Mouse (Mus musculus): ENCODE measurements at regions not wholly inside any gene's neighbourhood (a gene's known extent, or its start where the extent isn't known, plus 50 kb on each side); places are given as distances from the start of the nearest gene placed in this dataset.

GRCm38 (mm10) chr9:61844645-61845044 is 69.7 kb downstream of the Rplp1 start:
- no peaks in the 10 kb centered on the region for H3K4me1 ChIP-seq (ENCODE audit: control insufficient read depth, insufficient read depth, low read length)
- WGBS = 83% methylated on average over 5 of the region's 5 CpGs
- H3K9ac ChIP-seq (ENCODE audit: low read depth, low read length) = no peak overlapping the region
- no peaks in the 10 kb centered on the region for H3K9me3 ChIP-seq (replicated peaks; ENCODE audit: control insufficient read depth, low read length, poor library complexity, severe bottlenecking)
- H3K27me3 ChIP-seq (ENCODE audit: control insufficient read depth, insufficient read depth, low read depth, low read length) = no peaks in the 10 kb centered on the region
- no peak overlapping the region for H3K4me2 ChIP-seq (ENCODE audit: low read length)
- no peak for ATAC-seq
- no peak overlapping the region for H3K4me3 ChIP-seq (ENCODE audit: low read depth, low read length)
- H3K27ac ChIP-seq (ENCODE audit: low read length) = no peak overlapping the region
- no peaks in the 10 kb centered on the region for H3K36me3 ChIP-seq (ENCODE audit: control insufficient read depth, insufficient read depth, low read length)

- H3K9ac ChIP-seq (ENCODE audit: low read depth, low read length) = no peak overlapping the region
- no peaks in the 10 kb centered on the region for H3K9me3 ChIP-seq (replicated peaks; ENCODE audit: control insufficient read depth, low read length, poor library complexity, severe bottlenecking)
- ATAC-seq = no peak
- no peaks in the 10 kb centered on the region for H3K27me3 ChIP-seq (ENCODE audit: control insufficient read depth, insufficient read depth, low read depth, low read length)
- H3K4me1 ChIP-seq (ENCODE audit: control insufficient read depth, insufficient read depth, low read length) = no peaks in the 10 kb centered on the region
- no peak overlapping the region for H3K27ac ChIP-seq (ENCODE audit: low read length)
- H3K4me3 ChIP-seq (ENCODE audit: low read depth, low read length) = no peak overlapping the region
- WGBS = 56% methylated on average over 8 of the region's 8 CpGs
- no peak overlapping the region for H3K4me2 ChIP-seq (ENCODE audit: low read length)
- no peaks in the 10 kb centered on the region for H3K36me3 ChIP-seq (ENCODE audit: control insufficient read depth, insufficient read depth, low read length)
Measured at GRCm38 (mm10) chr9:61844141-61844540, 70.2 kb downstream of the Rplp1 start.

GRCm38 (mm10) chr9:61843513-61843912 is 70.8 kb downstream of the Rplp1 start:
- WGBS = 86% methylated on average over 8 of the region's 8 CpGs
- Histone ChIP-seq H3K9ac (ENCODE audit: low read depth, low read length) (no peak overlapping the region), H3K27ac (ENCODE audit: low read length) (no peak overlapping the region), H3K36me3 (ENCODE audit: control insufficient read depth, insufficient read depth, low read length) (no peaks in the 10 kb centered on the region), H3K27me3 (ENCODE audit: control insufficient read depth, insufficient read depth, low read depth, low read length) (no peaks in the 10 kb centered on the region), H3K9me3 (replicated peaks; ENCODE audit: control insufficient read depth, low read length, poor library complexity, severe bottlenecking) (no peaks in the 10 kb centered on the region), H3K4me1 (ENCODE audit: control insufficient read depth, insufficient read depth, low read length) (no peaks in the 10 kb centered on the region), H3K4me2 (ENCODE audit: low read length) (no peak overlapping the region), H3K4me3 (ENCODE audit: low read depth, low read length) (no peak overlapping the region)
- no peak for ATAC-seq

GRCm38 (mm10) chr9:61842384-61842783 is 72.0 kb downstream of the Rplp1 start:
- no peaks in the 10 kb centered on the region for H3K27me3 ChIP-seq (ENCODE audit: control insufficient read depth, insufficient read depth, low read depth, low read length)
- H3K4me3 ChIP-seq (ENCODE audit: low read depth, low read length) = no peak overlapping the region
- no peak for ATAC-seq
- H3K9me3 ChIP-seq (replicated peaks; ENCODE audit: control insufficient read depth, low read length, poor library complexity, severe bottlenecking) = no peaks in the 10 kb centered on the region
- H3K27ac ChIP-seq (ENCODE audit: low read length) = no peak overlapping the region
- no peak overlapping the region for H3K4me2 ChIP-seq (ENCODE audit: low read length)
- H3K36me3 ChIP-seq (ENCODE audit: control insufficient read depth, insufficient read depth, low read length) = no peaks in the 10 kb centered on the region
- H3K4me1 ChIP-seq (ENCODE audit: control insufficient read depth, insufficient read depth, low read length) = no peaks in the 10 kb centered on the region
- no peak overlapping the region for H3K9ac ChIP-seq (ENCODE audit: low read depth, low read length)

GRCm38 (mm10) chr9:61841222-61841621 is 73.1 kb downstream of the Rplp1 start:
- ATAC-seq = no peak
- H3K27me3 ChIP-seq (ENCODE audit: control insufficient read depth, insufficient read depth, low read depth, low read length) = no peaks in the 10 kb centered on the region
- no peak overlapping the region for H3K4me3 ChIP-seq (ENCODE audit: low read depth, low read length)
- no peak overlapping the region for H3K27ac ChIP-seq (ENCODE audit: low read length)
- no peaks in the 10 kb centered on the region for H3K4me1 ChIP-seq (ENCODE audit: control insufficient read depth, insufficient read depth, low read length)
- no peaks in the 10 kb centered on the region for H3K36me3 ChIP-seq (ENCODE audit: control insufficient read depth, insufficient read depth, low read length)
- H3K9ac ChIP-seq (ENCODE audit: low read depth, low read length) = no peak overlapping the region
- H3K9me3 ChIP-seq (replicated peaks; ENCODE audit: control insufficient read depth, low read length, poor library complexity, severe bottlenecking) = no peaks in the 10 kb centered on the region
- H3K4me2 ChIP-seq (ENCODE audit: low read length) = no peak overlapping the region
- 86% methylated on average over 8 of the region's 8 CpGs for WGBS

- WGBS = 77% methylated on average over 7 of the region's 7 CpGs
- no peak for ATAC-seq
- Histone ChIP-seq H3K4me1 (ENCODE audit: control insufficient read depth, insufficient read depth, low read length) (no peaks in the 10 kb centered on the region), H3K9ac (ENCODE audit: low read depth, low read length) (no peak overlapping the region), H3K27ac (ENCODE audit: low read length) (no peak overlapping the region), H3K36me3 (ENCODE audit: control insufficient read depth, insufficient read depth, low read length) (no peaks in the 10 kb centered on the region), H3K4me2 (ENCODE audit: low read length) (no peak overlapping the region), H3K27me3 (ENCODE audit: control insufficient read depth, insufficient read depth, low read depth, low read length) (no peaks in the 10 kb centered on the region), H3K9me3 (replicated peaks; ENCODE audit: control insufficient read depth, low read length, poor library complexity, severe bottlenecking) (no peaks in the 10 kb centered on the region), H3K4me3 (ENCODE audit: low read depth, low read length) (no peak overlapping the region)
Measured at GRCm38 (mm10) chr9:61840353-61840752, 74.0 kb downstream of the Rplp1 start.

- Histone ChIP-seq H3K9me3 (replicated peaks; ENCODE audit: control insufficient read depth, low read length, poor library complexity, severe bottlenecking) (no peaks in the 10 kb centered on the region), H3K4me1 (ENCODE audit: control insufficient read depth, insufficient read depth, low read length) (0 out of 2 replicates have a peak, but pooled peaks cover 2% of the 10 kb centered on the region), H3K9ac (ENCODE audit: low read depth, low read length) (no peak overlapping the region), H3K4me2 (ENCODE audit: low read length) (no peak overlapping the region), H3K36me3 (ENCODE audit: control insufficient read depth, insufficient read depth, low read length) (no peaks in the 10 kb centered on the region), H3K27me3 (ENCODE audit: control insufficient read depth, insufficient read depth, low read depth, low read length) (no peaks in the 10 kb centered on the region), H3K27ac (ENCODE audit: low read length) (no peak overlapping the region), H3K4me3 (ENCODE audit: low read depth, low read length) (no peak overlapping the region)
- 79% methylated on average over 9 of the region's 9 CpGs for WGBS
- ATAC-seq = no peak
Measured at GRCm38 (mm10) chr9:61833226-61833625, 81.1 kb downstream of the Rplp1 start.

GRCm38 (mm10) chr9:61830236-61830635 is 84.1 kb downstream of the Rplp1 start:
- no peak overlapping the region for H3K4me3 ChIP-seq (ENCODE audit: low read depth, low read length)
- no peak overlapping the region for H3K4me2 ChIP-seq (ENCODE audit: low read length)
- no peaks in the 10 kb centered on the region for H3K36me3 ChIP-seq (ENCODE audit: control insufficient read depth, insufficient read depth, low read length)
- H3K27me3 ChIP-seq (ENCODE audit: control insufficient read depth, insufficient read depth, low read depth, low read length) = no peaks in the 10 kb centered on the region
- H3K27ac ChIP-seq (ENCODE audit: low read length) = no peak overlapping the region
- WGBS = 62% methylated on average over 7 of the region's 7 CpGs
- H3K9me3 ChIP-seq (replicated peaks; ENCODE audit: control insufficient read depth, low read length, poor library complexity, severe bottlenecking) = no peaks in the 10 kb centered on the region
- no peak overlapping the region for H3K9ac ChIP-seq (ENCODE audit: low read depth, low read length)
- H3K4me1 ChIP-seq (ENCODE audit: control insufficient read depth, insufficient read depth, low read length) = 0 out of 2 replicates have a peak, but pooled peaks cover 2% of the 10 kb centered on the region
- peak; percentile 66 for ATAC-seq

GRCm38 (mm10) chr9:61829736-61830135 is 84.6 kb downstream of the Rplp1 start:
- Histone ChIP-seq H3K4me2 (ENCODE audit: low read length) (no peak overlapping the region), H3K4me1 (ENCODE audit: control insufficient read depth, insufficient read depth, low read length) (0 out of 2 replicates have a peak, but pooled peaks cover 2% of the 10 kb centered on the region), H3K9me3 (replicated peaks; ENCODE audit: control insufficient read depth, low read length, poor library complexity, severe bottlenecking) (no peaks in the 10 kb centered on the region), H3K27ac (ENCODE audit: low read length) (no peak overlapping the region), H3K4me3 (ENCODE audit: low read depth, low read length) (no peak overlapping the region), H3K27me3 (ENCODE audit: control insufficient read depth, insufficient read depth, low read depth, low read length) (no peaks in the 10 kb centered on the region), H3K36me3 (ENCODE audit: control insufficient read depth, insufficient read depth, low read length) (no peaks in the 10 kb centered on the region), H3K9ac (ENCODE audit: low read depth, low read length) (no peak overlapping the region)
- 82% methylated on average over 8 of the region's 8 CpGs for WGBS
- no peak for ATAC-seq

- Histone ChIP-seq H3K27me3 (ENCODE audit: control insufficient read depth, insufficient read depth, low read depth, low read length) (no peaks in the 10 kb centered on the region), H3K4me1 (ENCODE audit: control insufficient read depth, insufficient read depth, low read length) (0 out of 2 replicates have a peak, but pooled peaks cover 2% of the 10 kb centered on the region), H3K9ac (ENCODE audit: low read depth, low read length) (no peak overlapping the region), H3K36me3 (ENCODE audit: control insufficient read depth, insufficient read depth, low read length) (no peaks in the 10 kb centered on the region), H3K4me2 (ENCODE audit: low read length) (no peak overlapping the region), H3K27ac (ENCODE audit: low read length) (no peak overlapping the region), H3K4me3 (ENCODE audit: low read depth, low read length) (no peak overlapping the region), H3K9me3 (replicated peaks; ENCODE audit: control insufficient read depth, low read length, poor library complexity, severe bottlenecking) (no peaks in the 10 kb centered on the region)
- no peak for ATAC-seq
- WGBS = 82% methylated on average over 3 of the region's 3 CpGs
Measured at GRCm38 (mm10) chr9:61829301-61829700, 85.0 kb downstream of the Rplp1 start.
